Mouse (Mus musculus) layer of hippocampus, postnatal 10 days (tissue): ENCODE measurements around the gene Olfr1392. TPM values are rescaled to one million over a fixed set of nuclear protein-coding genes. Genes with fewer than 3 reads are reported as not detected.
"Not testable (repeated sequence)": the region's sequence is repeated elsewhere in the genome, so short reads cannot be mapped to it uniquely, and the experiment has no call there.

Experiments used
- DNase-seq, 2 experiments: peaks; one replicate each; pipeline ENCODE4 v3.0.0; 2021; ENCODE audit warnings: low spot score in 2 of 2
- total RNA-seq, 2 experiments: library from RNA; stranded (reverse); gene quantifications; 2 replicates each; pipeline ENCODE4 v1.2.3; 2021

Olfr1392 gene
- total RNA-seq, 2 experiments from 2014 or later: 0.11 to 0.14 TPM

DNA sequence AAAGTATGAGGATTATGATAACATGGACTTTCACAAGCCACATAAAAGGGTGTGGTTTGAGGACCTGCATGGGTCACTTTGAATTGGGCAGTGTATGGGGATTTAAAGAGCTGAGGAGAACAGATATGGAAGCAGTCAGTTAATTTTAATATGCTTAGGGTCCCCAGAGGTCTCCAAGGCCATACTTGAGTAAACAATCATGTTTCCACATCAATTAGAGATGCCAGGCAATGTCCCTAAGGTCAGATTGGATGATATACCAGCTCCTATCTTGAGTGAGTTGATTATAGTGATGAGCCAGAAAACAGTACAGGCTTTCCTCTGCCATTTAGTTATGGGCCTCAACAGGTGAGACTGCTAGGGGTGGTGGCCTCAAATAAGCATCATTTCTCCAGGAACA lies 19.4 kb downstream of the Olfr1392 start, which contains the start of gene Olfr10:
TSS of gene Olfr10 (plus strand) at position 301 of the 400 bp plus-strand sequence.
- no peak for DNase-seq

DNA sequence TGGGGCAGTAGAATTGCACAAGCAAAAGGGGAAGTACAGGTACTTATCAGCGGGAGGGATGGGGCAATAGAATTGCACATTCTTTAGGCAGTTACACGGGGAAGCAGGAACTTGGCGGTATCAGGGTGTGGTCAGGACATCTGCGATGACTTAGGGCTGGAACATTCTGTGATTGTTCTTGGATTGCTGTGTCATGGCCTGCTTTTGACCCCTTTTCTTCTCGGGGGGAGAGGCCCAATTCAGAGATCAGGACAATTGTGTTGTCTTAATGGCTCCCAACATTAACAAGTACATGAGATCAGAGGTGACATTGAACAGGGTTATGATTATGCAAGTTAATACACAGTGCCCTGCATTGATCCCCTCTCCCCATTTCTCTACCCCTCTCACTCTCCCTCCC lies 23.5 kb downstream of the Olfr1392 start:
- DNase-seq: not testable (repeated sequence)

DNA sequence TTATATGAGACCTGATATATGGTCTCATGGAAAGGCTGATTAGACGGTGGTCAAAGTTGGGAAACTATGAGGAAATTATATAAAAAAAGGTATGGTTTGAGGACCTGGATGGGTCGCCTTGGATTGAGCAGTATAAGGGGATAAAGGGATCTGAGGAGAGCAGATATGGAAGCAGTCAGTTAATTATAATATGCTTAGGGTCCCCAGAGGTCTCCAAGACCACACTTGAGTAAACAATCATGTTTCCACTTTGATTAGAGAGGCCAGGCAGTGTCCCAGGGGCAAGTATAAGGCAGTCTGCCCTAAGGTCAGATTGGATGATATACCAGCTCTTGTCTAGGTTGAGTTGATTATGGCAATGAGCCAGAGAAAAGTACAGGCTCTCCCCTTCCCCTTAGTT lies 37.4 kb downstream of the Olfr1392 start, which contains the start of gene Olfr1391:
TSS of gene Olfr1391 (plus strand) at position 301 of the 400 bp plus-strand sequence.
- no peak for DNase-seq

DNA sequence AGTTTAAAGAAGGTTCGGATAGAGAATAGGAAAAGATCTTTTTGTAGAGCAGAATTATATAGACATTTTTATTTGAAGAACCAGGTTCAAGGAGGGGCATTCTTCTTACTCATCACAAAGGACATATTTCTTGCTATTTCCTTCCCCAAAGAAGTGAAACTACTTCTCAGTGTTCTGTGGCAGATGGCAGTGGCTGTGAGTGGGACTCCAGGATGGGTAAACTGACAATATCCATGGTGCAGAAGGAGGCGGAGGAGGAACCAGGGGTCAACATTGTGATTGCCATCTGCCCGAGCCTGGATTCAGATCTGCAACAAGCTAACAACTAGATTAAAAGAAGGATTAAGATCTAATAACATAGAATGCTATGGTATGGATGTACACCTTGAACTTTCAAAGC lies 41.6 kb downstream of the Olfr1392 start:
- DNase-seq: no peak

DNA sequence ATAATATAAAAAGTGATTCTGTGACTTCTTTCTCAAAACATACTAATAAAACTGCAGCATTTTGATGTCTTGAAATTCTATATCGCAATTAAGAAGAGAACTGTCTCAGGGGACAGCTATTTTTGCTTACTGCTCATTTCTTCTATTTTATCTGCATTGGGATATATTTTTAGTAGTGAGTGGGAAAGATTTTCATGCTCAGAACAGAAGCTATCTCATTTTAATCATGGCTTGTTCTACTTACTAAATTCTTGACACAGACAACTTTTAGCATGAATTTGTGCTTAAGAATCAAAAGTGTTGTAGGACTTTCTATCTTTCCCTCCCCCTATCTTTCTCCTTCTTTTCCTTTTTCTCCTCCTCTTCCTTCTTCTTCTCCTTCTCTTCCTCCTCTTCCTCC lies 44.6 kb downstream of the Olfr1392 start:
- DNase-seq: no peak

DNA sequence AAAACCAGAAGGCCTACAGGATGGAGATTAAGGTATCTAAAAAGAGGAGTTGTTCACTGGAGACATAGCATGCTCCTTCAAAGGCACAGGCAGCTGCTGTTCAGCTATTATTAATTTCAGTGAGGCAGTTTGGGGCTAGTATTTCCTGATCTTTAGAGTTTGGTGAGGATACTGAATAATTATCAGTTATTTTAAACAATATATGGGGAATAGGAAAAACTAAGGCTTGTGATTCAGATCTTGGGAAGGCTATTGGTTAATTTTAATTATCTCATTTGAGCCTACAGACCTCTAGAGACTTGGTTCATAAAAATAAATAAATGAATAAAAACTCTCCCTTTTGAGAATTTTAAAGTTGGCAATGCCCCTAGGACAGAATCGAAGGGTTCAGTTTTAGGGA lies 49.8 kb downstream of the Olfr1392 start, which contains the start of gene Olfr1390:
TSS of gene Olfr1390 (plus strand) at position 301 of the 400 bp plus-strand sequence.
- no peak for DNase-seq

DNA sequence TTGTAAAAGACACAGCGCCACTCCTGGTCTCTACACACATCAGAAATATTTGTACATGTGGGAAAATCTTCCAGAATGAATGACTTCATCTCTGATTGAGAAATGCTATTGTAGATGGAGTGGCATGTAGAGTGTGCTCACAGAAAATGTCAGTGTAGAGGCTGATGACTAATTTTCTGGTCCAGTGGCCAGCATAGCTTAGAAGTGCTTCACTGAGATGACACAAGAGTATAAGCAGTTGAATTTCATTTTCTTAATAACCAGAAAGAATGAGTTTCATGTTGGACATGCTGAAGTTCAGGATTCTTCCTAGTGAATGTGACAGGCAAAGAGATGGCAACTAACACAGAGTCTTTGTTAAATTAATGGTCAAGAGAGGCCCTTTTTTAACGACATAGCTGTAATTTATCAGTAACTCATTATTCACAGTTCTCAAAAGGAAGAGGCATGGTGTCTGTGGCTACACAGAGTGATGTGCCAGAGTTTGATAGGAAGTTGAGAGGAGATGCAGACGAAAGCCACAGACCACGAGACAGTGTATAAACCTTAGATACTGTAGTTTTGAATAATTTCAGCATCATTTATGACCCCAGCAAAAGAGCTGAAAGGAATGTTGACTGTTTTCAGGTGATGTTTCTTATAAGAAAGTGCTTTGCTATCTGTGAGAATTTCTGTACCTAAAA lies 52.2 kb downstream of the Olfr1392 start:
- no peak for DNase-seq

Other genes starting within 250 kb of the Olfr1392 start
- gene 9930111J21Rik2, start 234.0 kb upstream of the Olfr1392 start, total RNA-seq: 1 to 10 TPM in 1 of 2 experiments, under 1 TPM in 1; 0.71 to 1.0 TPM
- under 1 TPM in 1 of 2 experiments, not detected in 1; 0.11 TPM for gene Tgtp2, start 221.1 kb upstream of the Olfr1392 start, total RNA-seq
- gene Ifi47, start 208.7 kb upstream of the Olfr1392 start, total RNA-seq: under 1 TPM; 0.21 to 0.62 TPM
- gene Olfr1396, start 170.4 kb upstream of the Olfr1392 start, total RNA-seq: not detected
- not detected for gene Olfr1395, start 143.0 kb upstream of the Olfr1392 start, total RNA-seq
- gene Olfr1394, start 130.9 kb upstream of the Olfr1392 start, total RNA-seq: not detected
- gene Btnl9, start 98.1 kb upstream of the Olfr1392 start, total RNA-seq: under 1 TPM; 0.30 to 0.40 TPM
- 10 to 100 TPM; 33.9 to 36.4 TPM for gene Zfp62, start 82.0 kb upstream of the Olfr1392 start, total RNA-seq
- gene Mgat1, start 41.1 kb upstream of the Olfr1392 start, total RNA-seq: 10 to 100 TPM; 43.9 to 50.2 TPM
- gene Olfr1393, start 7.0 kb upstream of the Olfr1392 start, total RNA-seq: not detected
- under 1 TPM in 1 of 2 experiments, not detected in 1; 0.25 TPM for gene Olfr10, start 19.5 kb downstream of the Olfr1392 start, total RNA-seq
- gene Olfr1391, start 37.5 kb downstream of the Olfr1392 start, total RNA-seq: not detected
- gene Olfr1390, start 49.9 kb downstream of the Olfr1392 start, total RNA-seq: not detected
- not detected for gene Olfr1389, start 137.8 kb downstream of the Olfr1392 start, total RNA-seq
- gene Olfr1388, start 151.3 kb downstream of the Olfr1392 start, total RNA-seq: under 1 TPM; 0.42 to 0.66 TPM
- not detected for gene Olfr1387, start 170.1 kb downstream of the Olfr1392 start, total RNA-seq
- gene Olfr1386, start 179.8 kb downstream of the Olfr1392 start, total RNA-seq: not detected
- under 1 TPM in 1 of 2 experiments, not detected in 1; 0.11 TPM for gene Olfr1385, start 203.8 kb downstream of the Olfr1392 start, total RNA-seq
- gene Olfr1384, start 221.4 kb downstream of the Olfr1392 start, total RNA-seq: not detected
- under 1 TPM; 0.46 to 0.56 TPM for gene Olfr1383, start 234.4 kb downstream of the Olfr1392 start, total RNA-seq
- gene Olfr1382, start 243.0 kb downstream of the Olfr1392 start, total RNA-seq: not detected